Mouse (Mus musculus) liver, adult 2 months (tissue): ENCODE results near the gene Mcfd2.

ENCODE experiments used
- CTCF ChIP-seq: fragments of 200-500 bp; IDR thresholded peaks from 2 replicates; pipeline ENCODE4 v1.5.1; 2011; ENCODE audit warnings: low read depth, low read length, control low read depth
- POLR2A ChIP-seq: fragments of 200-500 bp; IDR thresholded peaks from 2 replicates; pipeline ENCODE4 v1.6.1; 2011; ENCODE audit warnings: low read length, control low read depth; ENCODE audit not compliant: insufficient read depth; ENCODE audit errors: extremely low read depth

DNA sequence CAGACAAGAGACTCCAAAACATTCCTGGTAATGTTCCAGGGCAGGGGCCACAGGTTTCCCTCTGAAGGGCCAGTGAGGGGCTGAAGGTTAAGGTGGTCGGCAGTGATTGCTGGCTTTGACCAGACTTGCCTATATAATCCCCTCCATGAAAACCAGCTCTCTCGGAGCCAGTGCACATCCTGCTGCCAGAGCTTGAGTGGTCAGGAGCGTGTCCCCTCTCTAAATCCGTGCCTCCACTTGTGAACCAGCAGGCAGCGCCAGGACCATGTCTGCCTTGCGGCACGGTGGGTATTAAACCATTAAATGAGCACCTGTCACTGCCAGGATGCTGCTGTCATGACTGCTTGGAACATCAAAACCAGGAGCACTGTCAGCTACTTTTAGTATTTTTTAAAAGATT, 44.8 kb upstream of the Mcfd2 start:
- TF ChIP-seq CTCF (no peak), POLR2A (no peak)
